In the genomic region with DNA sequence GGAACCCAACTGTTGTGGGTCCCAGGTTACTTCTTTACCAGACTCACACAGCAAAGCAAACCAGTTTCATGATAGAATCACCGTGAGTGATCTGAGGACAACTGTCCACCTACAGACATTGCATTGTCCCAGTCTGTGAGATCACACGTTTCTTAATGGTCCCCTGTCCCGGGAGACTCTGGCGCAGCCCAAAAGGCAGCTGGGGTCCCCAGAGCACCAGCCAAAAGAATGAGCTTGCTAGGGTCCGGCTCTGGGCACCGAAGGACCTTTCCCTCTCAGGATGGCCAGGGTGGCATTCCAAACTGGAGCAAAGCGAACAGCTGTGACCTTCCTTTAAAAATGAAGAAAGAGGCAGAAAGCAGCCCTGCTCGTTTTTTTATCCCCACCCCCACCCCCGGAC, we compare ENCODE assay signal across 8 mouse cellular contexts. TPM values are rescaled to one million over a fixed set of nuclear protein-coding genes. Genes with fewer than 3 reads are reported as not detected.
DNase-seq lines count a peak whose midpoint lies in the region; ATAC-seq lines count a peak whose summit lies in the region.

A gene (plus strand): TSS at position 381 of the 400 bp plus-strand sequence.

- DNase-seq in neural tube, embryonic 11.5 days (ENCODE audit: low spot score): no peak
- DNase-seq in neural tube, embryonic 10.5 days (ENCODE audit: extremely low spot score, low spot score): no peak
- DNase-seq in mesoderm, embryonic 11.5 days (ENCODE audit: low read depth, low spot score): peak; percentile 9
- DNase-seq in ovary, postnatal 36 days (ENCODE audit: low spot score): no peak
- no peak for DNase-seq in spleen, postnatal 14 days (ENCODE audit: low spot score in 2 of 2)

- peak within 1 kb of the TSS; percentile 54 for H3K9ac ChIP-seq in neural tube, embryonic 11.5 days (ENCODE audit: low read length)
- peak within 1 kb of the TSS; percentile 62 for H3K9ac ChIP-seq in heart, embryonic 16.5 days (ENCODE audit: low read length)

- H3K27me3 ChIP-seq in erythroblast, embryonic 14.5 days (ENCODE audit: control insufficient read depth): peaks cover 4% of the 10 kb centered on the region
- 0 out of 2 replicates have a peak, but pooled peaks cover 9% of the 10 kb centered on the region for H3K27me3 ChIP-seq in neural tube, embryonic 11.5 days (ENCODE audit: control insufficient read depth, insufficient read depth, low read length)
- H3K27me3 ChIP-seq in heart, embryonic 16.5 days (ENCODE audit: control insufficient read depth, insufficient read depth, low read length): peaks cover 23% of the 10 kb centered on the region

- WGBS in neural tube, embryonic 11.5 days: 1% methylated on average over 9 of the region's 9 CpGs
- 6% methylated on average over 9 of the region's 9 CpGs for WGBS in heart, embryonic 16.5 days

- H3K4me2 ChIP-seq in neural tube, embryonic 11.5 days (ENCODE audit: low read depth): peak within 1 kb of the TSS; percentile 93
- H3K4me2 ChIP-seq in heart, embryonic 16.5 days (ENCODE audit: low read depth, low read length): peak within 1 kb of the TSS; percentile 99

- H3K4me1 ChIP-seq in erythroblast, embryonic 14.5 days (ENCODE audit: control insufficient read depth): no peaks in the 10 kb centered on the region
- 0 out of 2 replicates have a peak, but pooled peaks cover 4% of the 10 kb centered on the region for H3K4me1 ChIP-seq in neural tube, embryonic 11.5 days (ENCODE audit: control insufficient read depth, insufficient read depth, low read length)
- H3K4me1 ChIP-seq in heart, embryonic 16.5 days (ENCODE audit: control insufficient read depth, insufficient read depth, low read length): peaks cover 9% of the 10 kb centered on the region

- no peak for ATAC-seq in erythroblast, adult 5-6 weeks (replicated peaks; ENCODE audit: low FRiP score, poor library complexity, severe bottlenecking)
- ATAC-seq in neural tube, embryonic 11.5 days (ENCODE audit: insufficient read depth, low FRiP score, low TSS enrichment): peak; percentile 56
- no peak for ATAC-seq in heart, embryonic 16.5 days (replicated peaks; ENCODE audit: extremely low read depth, insufficient read depth, low FRiP score)

- H3K27ac ChIP-seq in neural tube, embryonic 11.5 days (ENCODE audit: low read depth, low read length): no peak within 1 kb of the TSS
- no peak within 1 kb of the TSS for H3K27ac ChIP-seq in heart, embryonic 16.5 days (ENCODE audit: low read length)

- H3K9me3 ChIP-seq in erythroblast, embryonic 14.5 days (ENCODE audit: control insufficient read depth, low read length): no peaks in the 10 kb centered on the region
- no peaks in the 10 kb centered on the region for H3K9me3 ChIP-seq in neural tube, embryonic 11.5 days (ENCODE audit: control insufficient read depth, low read length)
- H3K9me3 ChIP-seq in heart, embryonic 16.5 days (replicated peaks; ENCODE audit: control insufficient read depth, low read length): no peaks in the 10 kb centered on the region

- H3K36me3 ChIP-seq in erythroblast, embryonic 14.5 days (ENCODE audit: control insufficient read depth): no peaks in the 10 kb centered on the region
- no peaks in the 10 kb centered on the region for H3K36me3 ChIP-seq in neural tube, embryonic 11.5 days (ENCODE audit: control insufficient read depth, insufficient read depth, low read length)
- no peaks in the 10 kb centered on the region for H3K36me3 ChIP-seq in heart, embryonic 16.5 days (ENCODE audit: control insufficient read depth, insufficient read depth)

- peak within 1 kb of the TSS; percentile 20 for H3K4me3 ChIP-seq in erythroblast, embryonic 14.5 days (replicated peaks)
- H3K4me3 ChIP-seq in neural tube, embryonic 11.5 days (ENCODE audit: low read depth, low read length): peak within 1 kb of the TSS; percentile 54
- H3K4me3 ChIP-seq in heart, embryonic 16.5 days (ENCODE audit: low read length): peak within 1 kb of the TSS; percentile 65

RNA-seq across cellular contexts. Expression of the gene that starts here (rescaled TPM):
- polyA plus RNA-seq in erythroblast, embryonic 14.5 days (2012): 0.07 TPM in 1 of 2 replicates, not detected in the other
- not detected in 2 replicates for total RNA-seq in erythroblast, adult 5-6 weeks (2015; ENCODE audit: low replicate concordance)
- not detected in 2 replicates for total RNA-seq in erythroblast, adult 5-6 weeks (2017; ENCODE audit: low replicate concordance)
- 10.7 and 13.7 TPM in 2 replicates for polyA plus RNA-seq in neural tube, embryonic 11.5 days (2014; fragmentation: Nextera tagmentation; extraction: Ambion mirVana)
- 7.9 and 11.7 TPM in 2 replicates for polyA plus RNA-seq in heart, embryonic 16.5 days (2015; fragmentation: Nextera tagmentation; extraction: Ambion mirVana)
